8 mouse cellular contexts compared by ENCODE assay signal in genomic region chr7:99248906-99249581, GRCm38 (mm10). TPM values are rescaled to one million over a fixed set of nuclear protein-coding genes. Genes with fewer than 3 reads are reported as not detected.
DNase-seq lines count a peak whose midpoint lies in the region; ATAC-seq lines count a peak whose summit lies in the region.

No protein-coding gene starts in this region.

- H3K9me3 ChIP-seq in kidney, embryonic 16.5 days (ENCODE audit: low read length), result no peaks in the 10 kb centered on the region
- no peaks in the 10 kb centered on the region for H3K9me3 ChIP-seq in embryonic facial prominence, embryonic 13.5 days
- no peaks in the 10 kb centered on the region for H3K9me3 ChIP-seq in midbrain, embryonic 15.5 days

- H3K4me2 ChIP-seq in kidney, embryonic 16.5 days (replicated peaks; ENCODE audit: low read depth, low read length), result peak overlapping the region; percentile 66
- peak overlapping the region; percentile 65 for H3K4me2 ChIP-seq in embryonic facial prominence, embryonic 13.5 days
- peak overlapping the region; percentile 69 for H3K4me2 ChIP-seq in midbrain, embryonic 15.5 days

- 1% methylated on average over 38 of the region's 44 CpGs for WGBS in kidney, embryonic 16.5 days
- under 1% methylated on average over 44 of the region's 44 CpGs for WGBS in embryonic facial prominence, embryonic 13.5 days
- 2% methylated on average over 40 of the region's 44 CpGs for WGBS in midbrain, embryonic 15.5 days

- H3K27ac ChIP-seq in kidney, embryonic 16.5 days (ENCODE audit: low read length), result no peak overlapping the region
- H3K27ac ChIP-seq in embryonic facial prominence, embryonic 13.5 days, result no peak overlapping the region
- no peak overlapping the region for H3K27ac ChIP-seq in midbrain, embryonic 15.5 days

- H3K4me1 ChIP-seq in kidney, embryonic 16.5 days (ENCODE audit: insufficient read depth, low read length), result peaks cover 7% of the 10 kb centered on the region; the same call in 1 of the 2 replicates
- H3K4me1 ChIP-seq in embryonic facial prominence, embryonic 13.5 days, result peaks cover 14% of the 10 kb centered on the region
- H3K4me1 ChIP-seq in midbrain, embryonic 15.5 days, result peaks cover 10% of the 10 kb centered on the region

- H3K9ac ChIP-seq in kidney, embryonic 16.5 days (replicated peaks; ENCODE audit: low read length), result peak overlapping the region; percentile 46
- peak overlapping the region; percentile 58 for H3K9ac ChIP-seq in embryonic facial prominence, embryonic 13.5 days
- H3K9ac ChIP-seq in midbrain, embryonic 15.5 days, result 0 out of 2 replicates have a peak overlapping the region, but pooled peaks have one; percentile 25

- peak; percentile 53; the same call in 1 of the 2 replicates for ATAC-seq in kidney, embryonic 16.5 days (ENCODE audit: low FRiP score, low TSS enrichment)
- no peak for ATAC-seq in embryonic facial prominence, embryonic 13.5 days (ENCODE audit: insufficient number of reproducible peaks, insufficient read depth, low FRiP score, low TSS enrichment, low read depth)
- peak; percentile 76 for ATAC-seq in midbrain, embryonic 15.5 days (replicated peaks)

- H3K27me3 ChIP-seq in kidney, embryonic 16.5 days (ENCODE audit: insufficient read depth, low read length), result peaks cover 12% of the 10 kb centered on the region
- peaks cover 24% of the 10 kb centered on the region; the same call in 1 of the 2 replicates for H3K27me3 ChIP-seq in embryonic facial prominence, embryonic 13.5 days
- H3K27me3 ChIP-seq in midbrain, embryonic 15.5 days (replicated peaks), result peaks cover 9% of the 10 kb centered on the region; the same call in 1 of the 2 replicates

- no peak for DNase-seq in kidney, adult 9 months
- peak; percentile 42 for DNase-seq in induced T-regulatory cell, adult 2 months (ENCODE audit: low read depth)
- DNase-seq in gastrocnemius, adult 18-20 months (ENCODE audit: low spot score), result no peak
- no peak for DNase-seq in right cerebral cortex, postnatal 4 days
- DNase-seq in adrenal gland, postnatal 25 days, result no peak

- H3K36me3 ChIP-seq in kidney, embryonic 16.5 days (ENCODE audit: insufficient read depth, low read length), result no peaks in the 10 kb centered on the region
- no peaks in the 10 kb centered on the region for H3K36me3 ChIP-seq in embryonic facial prominence, embryonic 13.5 days
- no peaks in the 10 kb centered on the region for H3K36me3 ChIP-seq in midbrain, embryonic 15.5 days (replicated peaks)

- H3K4me3 ChIP-seq in kidney, embryonic 16.5 days (ENCODE audit: low read length), result peak overlapping the region; percentile 47
- peak overlapping the region; percentile 45 for H3K4me3 ChIP-seq in embryonic facial prominence, embryonic 13.5 days
- H3K4me3 ChIP-seq in midbrain, embryonic 15.5 days, result peak overlapping the region; percentile 42

RNA-seq across cellular contexts. Expression of gene Mogat2, which starts 10.6 kb away (rescaled TPM):
- polyA plus RNA-seq in kidney, embryonic 16.5 days (2015; fragmentation: Nextera tagmentation; extraction: Ambion mirVana), result 12.2 and 14.9 TPM in 2 replicates
- polyA plus RNA-seq in embryonic facial prominence, embryonic 13.5 days (2015; fragmentation: Nextera tagmentation; extraction: Ambion mirVana), result 4.9 and 5.1 TPM in 2 replicates
- 1.3 and 1.9 TPM in 2 replicates for polyA plus RNA-seq in midbrain, embryonic 15.5 days (2015; fragmentation: Nextera tagmentation; extraction: Ambion mirVana)
- total RNA-seq in gastrocnemius, adult 18-20 months (2021), result not detected
- total RNA-seq in adrenal gland, postnatal 25 days (2021), result 0.79 and 2.3 TPM in 2 replicates

RNA-seq across cellular contexts. Expression of gene Map6, which starts 18.2 kb away (rescaled TPM):
- polyA plus RNA-seq in kidney, embryonic 16.5 days (2015; fragmentation: Nextera tagmentation; extraction: Ambion mirVana), result 1.7 and 2.1 TPM in 2 replicates
- polyA plus RNA-seq in embryonic facial prominence, embryonic 13.5 days (2015; fragmentation: Nextera tagmentation; extraction: Ambion mirVana), result 3.9 TPM in 2 replicates
- 153 and 155 TPM in 2 replicates for polyA plus RNA-seq in midbrain, embryonic 15.5 days (2015; fragmentation: Nextera tagmentation; extraction: Ambion mirVana)
- 1 to 10 TPM; 4.7 to 5.7 TPM for total RNA-seq in gastrocnemius, adult 18-20 months (2021)
- total RNA-seq in adrenal gland, postnatal 25 days (2021), result 6.7 and 8.8 TPM in 2 replicates

Comparison
In these comparisons a context has a peak if more than half of its experiments do, and no peak if none do; other contexts are left out.
1. RNA of gene Map6, which starts 18.2 kb away (polyA plus RNA-seq): 153 to 155 TPM in midbrain, embryonic 15.5 days; 3.9 TPM in embryonic facial prominence, embryonic 13.5 days and 1.7 to 2.1 TPM in kidney, embryonic 16.5 days; every median in the first group is over 10 times any median in the second.
2. Peak in every context shown above with its lines, with median percentiles within 50 percentile points of each other: H3K4me2 ChIP-seq, H3K4me3 ChIP-seq and H3K9ac ChIP-seq.